Mouse (Mus musculus) ES-E14 (cell line): ENCODE data around the gene Rfx1. TPM values are rescaled to one million over a fixed set of nuclear protein-coding genes. Genes with fewer than 3 reads are reported as not detected.

ENCODE experiments used
- DNase-seq: peaks from one replicate; pipeline ENCODE4 v3.0.0-alpha.2; 2013; ENCODE audit warnings: low read depth, low spot score
- H3K27ac ChIP-seq: 2 replicates; pipeline ENCODE4 v1.5.1; 2012; ENCODE audit warnings: low read depth, mild to moderate bottlenecking, low read length, moderate library complexity, mixed read lengths; ENCODE audit not compliant: poor library complexity, insufficient read depth, severe bottlenecking
- H3K36me3 ChIP-seq: 2 replicates; pipeline ENCODE4 v1.6.1; 2012; ENCODE audit warnings: mild to moderate bottlenecking, low read length, moderate library complexity, mixed read lengths; ENCODE audit not compliant: control insufficient read depth, poor library complexity, insufficient read depth, severe bottlenecking
- H3K4me1 ChIP-seq, 2 experiments: fragments of 150-350 bp in 1 of 2; sonication (generic) in 1 of 2; 2 replicates each; pipeline ENCODE4 v1.6.1; 2012; ENCODE audit warnings: low read length in 2 of 2, mild to moderate bottlenecking in 1 of 2, mixed read lengths in 1 of 2; ENCODE audit not compliant: control insufficient read depth in 2 of 2, insufficient read depth in 2 of 2, poor library complexity in 1 of 2
- H3K4me3 ChIP-seq, 2 experiments: fragments of 150-350 bp in 1 of 2; sonication (generic) in 1 of 2; 2 replicates each; pipeline ENCODE4 v1.5.1; 2012; ENCODE audit warnings: low read length in 2 of 2, low read depth in 1 of 2, mild to moderate bottlenecking in 1 of 2, mixed read lengths in 1 of 2; ENCODE audit not compliant: insufficient read depth in 1 of 2, poor library complexity in 1 of 2, severe bottlenecking in 1 of 2
- H3K9ac ChIP-seq: 2 replicates; pipeline ENCODE4 v1.6.1; 2012; ENCODE audit warnings: low read depth, mild to moderate bottlenecking, low read length, mixed read lengths; ENCODE audit not compliant: poor library complexity, insufficient read depth, severe bottlenecking
- H3K9me3 ChIP-seq: fragments of 150-350 bp; sonication (generic); 2 replicates; pipeline ENCODE4 v1.6.1; 2012; ENCODE audit warnings: low read depth, mild to moderate bottlenecking, low read length; ENCODE audit not compliant: control insufficient read depth, insufficient read depth
- CHD2 ChIP-seq: IDR thresholded peaks from 2 replicates; pipeline ENCODE4 v1.6.1; 2014; ENCODE audit warnings: mild to moderate bottlenecking, low read depth, low read length, inconsistent platforms
- HCFC1 ChIP-seq: IDR thresholded peaks from 2 replicates; pipeline ENCODE4 v1.6.1; 2012; ENCODE audit warnings: low read length, inconsistent platforms, borderline replicate concordance; ENCODE audit not compliant: insufficient read depth
- MAFK ChIP-seq: IDR thresholded peaks from 2 replicates; pipeline ENCODE4 v1.6.1; 2014; ENCODE audit warnings: mild to moderate bottlenecking, low read depth, low read length, inconsistent platforms; ENCODE audit not compliant: insufficient read depth
- ZC3H11A ChIP-seq: IDR thresholded peaks from 2 replicates; pipeline ENCODE4 v1.6.1; 2012; ENCODE audit warnings: low read depth, mild to moderate bottlenecking, inconsistent platforms, low read length, borderline replicate concordance
- ZNF384 ChIP-seq: IDR thresholded peaks from 2 replicates; pipeline ENCODE4 v1.6.1; 2012; ENCODE audit warnings: low read depth, low read length, inconsistent platforms
- in situ Hi-C, 2 experiments: fragments of 600-800 bp; cut with MboI; formaldehyde crosslinking; loops; one replicate each; pipeline ENCODE4 v1.15.1; 2025; ENCODE audit warnings: low sequenced_read_pairs in 2 of 2, inconsistent platforms in 1 of 2; ENCODE audit not compliant: unreplicated experiment in 2 of 2
- total RNA-seq: library from RNA; depleted of rRNA; stranded (reverse); fragments of 300-350 nt; gene quantifications from 2 replicates; pipeline ENCODE4 v1.2.3, GENCODE M21; 2012

Rfx1 gene
- total RNA-seq, 1 experiment, result 16.2 TPM

DNA sequence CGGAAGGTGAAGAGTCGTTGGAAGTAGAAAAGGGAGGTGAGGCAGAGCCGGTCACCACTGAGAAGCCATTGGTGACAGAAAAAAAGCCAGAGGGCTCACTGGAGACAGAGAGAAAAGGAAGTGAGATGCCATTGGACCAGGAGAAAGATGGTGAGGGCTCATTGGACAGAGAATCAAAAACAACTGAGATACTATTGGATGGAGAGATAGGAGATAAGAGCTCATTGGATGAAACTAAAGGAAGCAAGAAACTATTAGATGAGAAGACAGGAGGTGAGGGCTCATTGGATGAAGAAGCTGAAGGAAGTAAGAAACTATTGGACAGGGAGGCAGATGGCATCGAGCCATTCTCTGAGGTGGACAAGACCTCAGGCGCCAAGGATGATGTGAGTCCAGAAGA is 37.4 kb upstream of the Rfx1 start:
- peaks cover 7 to 25% of the 10 kb centered on the region in 2 experiments; a peak in 3 of 4 replicates for H3K4me1 ChIP-seq
- TF ChIP-seq CHD2, result peak; percentile 77
- TF ChIP-seq MAFK, result no peak
- no peak for TF ChIP-seq ZNF384
- no peak for TF ChIP-seq HCFC1
- in situ Hi-C loops, result no loop called here
- H3K9me3 ChIP-seq, result no peaks in the 10 kb centered on the region
- no peak overlapping the region for H3K9ac ChIP-seq
- no peak for DNase-seq
- peaks cover 16% of the 10 kb centered on the region for H3K36me3 ChIP-seq
- H3K4me3 ChIP-seq, result peak overlapping the region in 1 of 2 experiments; percentile 25; a peak in 1 of 4 replicates
- no peak overlapping the region for H3K27ac ChIP-seq

DNA sequence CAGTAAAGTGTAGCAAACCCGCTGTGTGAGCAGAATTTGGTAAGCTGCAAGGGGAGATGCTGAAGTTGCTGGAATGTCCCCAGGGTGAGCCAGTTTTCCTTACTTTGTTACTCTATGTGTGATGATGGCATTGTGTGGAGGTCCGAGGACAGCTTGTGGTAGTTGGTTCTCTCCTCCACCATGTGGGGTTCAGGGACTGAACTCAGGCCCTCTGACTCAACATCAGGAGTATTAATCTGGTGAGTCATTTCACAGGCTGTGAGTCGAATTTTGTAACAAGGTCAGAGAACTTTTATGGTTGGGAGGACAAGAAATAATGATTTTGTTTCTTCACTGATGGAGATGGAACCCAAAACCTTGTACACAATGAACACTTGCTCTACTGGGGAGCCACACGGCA is 33.9 kb upstream of the Rfx1 start:
- peaks cover 16% of the 10 kb centered on the region for H3K36me3 ChIP-seq
- H3K4me3 ChIP-seq, result no peak overlapping the region
- H3K27ac ChIP-seq, result no peak overlapping the region
- no peaks in the 10 kb centered on the region for H3K9me3 ChIP-seq
- DNase-seq, result no peak
- TF ChIP-seq HCFC1 (no peak), CHD2 (no peak), ZC3H11A (no peak), MAFK (no peak), ZNF384 (no peak)
- peaks cover 0 to 7% of the 10 kb centered on the region in 2 experiments; a peak in 2 of 4 replicates for H3K4me1 ChIP-seq
- H3K9ac ChIP-seq, result no peak overlapping the region
- in situ Hi-C loops, result no loop called here

DNA sequence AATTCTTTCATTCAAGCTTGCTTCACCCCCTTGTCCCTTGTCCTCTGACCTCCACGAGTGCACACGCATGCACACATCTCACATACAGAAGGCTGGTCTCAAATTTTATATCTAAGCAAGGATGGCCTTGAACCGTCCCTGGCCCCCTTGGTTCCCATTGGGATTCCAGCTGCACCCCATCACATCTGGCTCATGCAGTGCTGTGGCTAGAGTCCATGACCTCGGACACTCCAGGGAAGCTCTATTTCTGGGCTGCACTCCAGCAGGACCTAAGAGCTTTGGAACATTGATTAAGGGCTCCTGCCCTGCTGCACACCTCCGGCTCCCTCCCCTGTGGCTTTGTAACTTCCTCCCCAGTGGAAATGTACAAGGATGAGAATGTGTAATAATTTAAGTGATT is 28.6 kb upstream of the Rfx1 start:
- Histone ChIP-seq H3K4me1 (peaks cover 0 to 4% of the 10 kb centered on the region in 2 experiments; a peak in 2 of 4 replicates), H3K36me3 (no peaks in the 10 kb centered on the region), H3K9me3 (no peaks in the 10 kb centered on the region), H3K9ac (no peak overlapping the region), H3K4me3 (no peak overlapping the region), H3K27ac (no peak overlapping the region)
- no peak for DNase-seq
- in situ Hi-C loops, result no loop called here
- TF ChIP-seq ZC3H11A (no peak), ZNF384 (no peak), HCFC1 (no peak), CHD2 (no peak), MAFK (no peak)

DNA sequence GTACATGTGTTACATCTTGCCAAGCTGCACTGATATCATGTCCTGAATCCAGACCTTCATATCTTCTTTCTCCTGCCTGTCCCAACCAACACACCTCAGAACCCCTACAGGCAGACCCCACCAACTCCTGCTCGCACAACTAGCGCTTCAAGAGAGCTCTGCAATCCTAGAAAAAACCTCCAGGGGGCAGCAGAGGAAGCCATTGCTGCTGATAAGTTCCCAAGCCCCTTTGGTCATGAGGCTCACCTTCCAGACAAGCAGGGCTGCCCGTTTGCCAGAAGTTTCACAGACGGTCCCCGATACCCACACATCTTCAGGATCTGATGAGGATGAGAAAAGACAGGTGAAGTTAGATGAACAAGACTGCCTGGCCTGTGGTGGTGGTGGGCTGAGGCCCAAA is 27.6 kb upstream of the Rfx1 start:
- in situ Hi-C loops, result no loop called here
- Histone ChIP-seq H3K36me3 (no peaks in the 10 kb centered on the region), H3K9ac (no peak overlapping the region), H3K9me3 (no peaks in the 10 kb centered on the region), H3K4me1 (peaks cover 3 to 9% of the 10 kb centered on the region in 2 experiments), H3K27ac (no peak overlapping the region), H3K4me3 (no peak overlapping the region)
- TF ChIP-seq ZC3H11A (0 out of 2 replicates have a peak, but pooled peaks have one; percentile 7), CHD2 (no peak)
- DNase-seq, result peak; percentile 92
